Mouse (Mus musculus) hindbrain, embryonic 10.5 days (tissue): ENCODE results near the gene Tmem88b. TPM values are rescaled to one million over a fixed set of nuclear protein-coding genes. Genes with fewer than 3 reads are reported as not detected.

ENCODE experiments used
- polyA plus RNA-seq: library from polyadenylated mRNA; unstranded; fragments of >200 nt; fragmentation: Nextera tagmentation; extraction: Ambion mirVana; gene quantifications from 2 replicates; pipeline ENCODE4 v1.2.1, GENCODE M21; 2016

Gene Tmem88b
- polyA plus RNA-seq, 1 experiment from 2014 or later, result 0.31 TPM

Other genes starting within 250 kb of the Tmem88b start
- gene Nadk, start 223.5 kb downstream of the Tmem88b start, polyA plus RNA-seq, result 102 and 107 TPM in 2 replicates
- gene Slc35e2, start 184.5 kb downstream of the Tmem88b start, polyA plus RNA-seq, result 12.0 and 13.4 TPM in 2 replicates
- gene Cdk11b, start 161.0 kb downstream of the Tmem88b start, polyA plus RNA-seq, result 61.2 and 76.9 TPM in 2 replicates
- gene Gm10563, start 140.5 kb downstream of the Tmem88b start, polyA plus RNA-seq, result not detected in 2 replicates
- gene Mmp23, start 132.5 kb downstream of the Tmem88b start, polyA plus RNA-seq, result 4.2 and 4.4 TPM in 2 replicates
- gene Mib2, start 116.7 kb downstream of the Tmem88b start, polyA plus RNA-seq, result 19.5 and 21.8 TPM in 2 replicates
- 0.72 and 1.8 TPM in 2 replicates for gene Fndc10, start 91.5 kb downstream of the Tmem88b start, polyA plus RNA-seq
- 162 and 175 TPM in 2 replicates for gene Ssu72, start 81.1 kb downstream of the Tmem88b start, polyA plus RNA-seq
- 0.85 and 1.6 TPM in 2 replicates for gene Tmem240, start 51.1 kb downstream of the Tmem88b start, polyA plus RNA-seq
- 110 and 124 TPM in 2 replicates for gene Atad3a, start 24.8 kb downstream of the Tmem88b start, polyA plus RNA-seq
- 13.4 and 14.0 TPM in 2 replicates for gene Vwa1, start 11.2 kb downstream of the Tmem88b start, polyA plus RNA-seq
- 0.18 TPM in 1 of 2 replicates, not detected in the other for gene Ankrd65, start 4.6 kb upstream of the Tmem88b start, polyA plus RNA-seq
- 252 and 253 TPM in 2 replicates for gene Mrpl20, start 17.0 kb upstream of the Tmem88b start, polyA plus RNA-seq
- 167 and 178 TPM in 2 replicates for gene Ccnl2, start 26.6 kb upstream of the Tmem88b start, polyA plus RNA-seq
- 171 and 186 TPM in 2 replicates for gene Aurkaip1, start 45.4 kb upstream of the Tmem88b start, polyA plus RNA-seq
- gene Mxra8, start 53.8 kb upstream of the Tmem88b start, polyA plus RNA-seq, result 56.1 and 56.7 TPM in 2 replicates
- gene Dvl1, start 61.5 kb upstream of the Tmem88b start, polyA plus RNA-seq, result 4.3 and 5.1 TPM in 2 replicates
- 0.37 and 0.41 TPM in 2 replicates for gene Tas1r3, start 77.5 kb upstream of the Tmem88b start, polyA plus RNA-seq
- gene Cptp, start 83.6 kb upstream of the Tmem88b start, polyA plus RNA-seq, result 22.0 and 24.8 TPM in 2 replicates
- gene Ints11, start 83.7 kb upstream of the Tmem88b start, polyA plus RNA-seq, result 103 and 104 TPM in 2 replicates
- gene Pusl1, start 105.9 kb upstream of the Tmem88b start, polyA plus RNA-seq, result 49.4 and 52.8 TPM in 2 replicates
- 32.2 and 41.4 TPM in 2 replicates for gene Acap3, start 105.9 kb upstream of the Tmem88b start, polyA plus RNA-seq
- 146 and 157 TPM in 2 replicates for gene Ube2j2, start 158.0 kb upstream of the Tmem88b start, polyA plus RNA-seq
- gene C1qtnf12, start 176.4 kb upstream of the Tmem88b start, polyA plus RNA-seq, result 24.4 and 25.2 TPM in 2 replicates
- gene B3galt6, start 206.8 kb upstream of the Tmem88b start, polyA plus RNA-seq, result 13.8 and 17.2 TPM in 2 replicates
- 131 and 135 TPM in 2 replicates for gene Sdf4, start 207.0 kb upstream of the Tmem88b start, polyA plus RNA-seq
- 0.30 and 1.3 TPM in 2 replicates for gene Tnfrsf4, start 228.0 kb upstream of the Tmem88b start, polyA plus RNA-seq
- 1.3 and 1.4 TPM in 2 replicates for gene Tnfrsf18, start 240.3 kb upstream of the Tmem88b start, polyA plus RNA-seq